Mouse (Mus musculus) ES-Bruce4 (cell line): Measurements from ENCODE around the gene Tubb2b. TPM values are rescaled to one million over a fixed set of nuclear protein-coding genes. Genes with fewer than 3 reads are reported as not detected.

Source experiments
- H3K27ac ChIP-seq: 2 replicates; pipeline ENCODE4 v1.5.1; 2012; ENCODE audit warnings: low read length, inconsistent platforms; ENCODE audit not compliant: insufficient read depth
- H3K27me3 ChIP-seq: 2 replicates; pipeline ENCODE4 v1.6.1; 2012; ENCODE audit warnings: mild to moderate bottlenecking, low read length, inconsistent platforms; ENCODE audit not compliant: control insufficient read depth, poor library complexity, insufficient read depth, severe bottlenecking
- H3K36me3 ChIP-seq: 2 replicates; pipeline ENCODE4 v1.6.1; 2012; ENCODE audit warnings: inconsistent platforms, mild to moderate bottlenecking, low read length, moderate library complexity; ENCODE audit not compliant: control insufficient read depth, poor library complexity, insufficient read depth, severe bottlenecking
- H3K4me1 ChIP-seq: one replicate; pipeline ENCODE4 v1.8.1; 2011; ENCODE audit warnings: low read length; ENCODE audit not compliant: control insufficient read depth, insufficient read depth
- H3K4me3 ChIP-seq: 2 replicates; pipeline ENCODE4 v1.5.1; 2011; ENCODE audit warnings: low read depth, mild to moderate bottlenecking, low read length
- H3K9ac ChIP-seq: 2 replicates; pipeline ENCODE4 v1.6.1; 2012; ENCODE audit warnings: low read depth, mild to moderate bottlenecking, inconsistent platforms; ENCODE audit not compliant: poor library complexity, severe bottlenecking
- H3K9me3 ChIP-seq: replicated peaks from 2 replicates; pipeline ENCODE4 v1.6.1; 2012; ENCODE audit warnings: mild to moderate bottlenecking, low read length, inconsistent platforms; ENCODE audit not compliant: control insufficient read depth, poor library complexity, insufficient read depth, severe bottlenecking
- CTCF ChIP-seq: IDR thresholded peaks from one replicate; pipeline ENCODE4 v1.8.1; 2011; ENCODE audit warnings: low read depth, low read length
- EP300 ChIP-seq: IDR thresholded peaks from 2 replicates; pipeline ENCODE4 v1.6.1; 2011; ENCODE audit warnings: low read depth, low read length; ENCODE audit not compliant: insufficient read depth
- POLR2A ChIP-seq: IDR thresholded peaks from one replicate; pipeline ENCODE4 v1.8.1; 2011; ENCODE audit warnings: low read length; ENCODE audit not compliant: insufficient read depth
- polyA plus RNA-seq: library from polyadenylated mRNA; stranded (reverse); fragments of >200 nt; gene quantifications from 2 replicates; pipeline ENCODE4 v1.2.4, GENCODE M21; 2011; ENCODE audit warnings: low read depth; ENCODE audit not compliant: missing spikeins, insufficient read depth, insufficient read length

Tubb2b gene
- polyA plus RNA-seq, 1 experiment: 229 TPM

- H3K9me3 ChIP-seq: no peaks in the 10 kb centered on the region
- H3K27ac ChIP-seq: peak overlapping the region; percentile 81
- H3K4me3 ChIP-seq: no peak overlapping the region
- TF ChIP-seq EP300 (no peak), POLR2A (no peak), CTCF (no peak)
- no peaks in the 10 kb centered on the region for H3K36me3 ChIP-seq
- peaks cover 5% of the 10 kb centered on the region for H3K4me1 ChIP-seq
- no peak overlapping the region for H3K9ac ChIP-seq
- no peaks in the 10 kb centered on the region for H3K27me3 ChIP-seq
Measured at GRCm38 (mm10) chr13:34109035-34109676, 21.1 kb downstream of the Tubb2b start.

- TF ChIP-seq CTCF (no peak), POLR2A (no peak), EP300 (no peak)
- no peaks in the 10 kb centered on the region for H3K36me3 ChIP-seq
- H3K4me3 ChIP-seq: no peak overlapping the region
- no peaks in the 10 kb centered on the region for H3K27me3 ChIP-seq
- no peaks in the 10 kb centered on the region for H3K9me3 ChIP-seq
- H3K4me1 ChIP-seq: peaks cover 5% of the 10 kb centered on the region
- no peak overlapping the region for H3K9ac ChIP-seq
- no peak overlapping the region for H3K27ac ChIP-seq
Measured at GRCm38 (mm10) chr13:34106999-34107398, 23.3 kb downstream of the Tubb2b start.

GRCm38 (mm10) chr13:34106256-34106655, 24.0 kb downstream of the Tubb2b start:
- H3K4me1 ChIP-seq: peaks cover 5% of the 10 kb centered on the region
- no peaks in the 10 kb centered on the region for H3K36me3 ChIP-seq
- no peak for TF ChIP-seq CTCF
- TF ChIP-seq POLR2A: no peak
- no peak for TF ChIP-seq EP300
- no peak overlapping the region for H3K4me3 ChIP-seq
- no peaks in the 10 kb centered on the region for H3K9me3 ChIP-seq
- no peaks in the 10 kb centered on the region for H3K27me3 ChIP-seq
- H3K27ac ChIP-seq: no peak overlapping the region
- H3K9ac ChIP-seq: no peak overlapping the region

GRCm38 (mm10) chr13:34105364-34105763, 24.9 kb downstream of the Tubb2b start:
- H3K9ac ChIP-seq: no peak overlapping the region
- TF ChIP-seq POLR2A (no peak), CTCF (no peak), EP300 (no peak)
- H3K9me3 ChIP-seq: no peaks in the 10 kb centered on the region
- no peak overlapping the region for H3K4me3 ChIP-seq
- H3K27ac ChIP-seq: no peak overlapping the region
- no peaks in the 10 kb centered on the region for H3K27me3 ChIP-seq
- no peaks in the 10 kb centered on the region for H3K36me3 ChIP-seq
- no peaks in the 10 kb centered on the region for H3K4me1 ChIP-seq

- Histone ChIP-seq H3K4me1 (no peaks in the 10 kb centered on the region), H3K4me3 (no peak overlapping the region), H3K36me3 (no peaks in the 10 kb centered on the region), H3K9me3 (no peaks in the 10 kb centered on the region), H3K27me3 (no peaks in the 10 kb centered on the region), H3K27ac (no peak overlapping the region), H3K9ac (no peak overlapping the region)
- TF ChIP-seq CTCF (no peak), POLR2A (no peak), EP300 (no peak)
Measured at GRCm38 (mm10) chr13:34101908-34102307, 28.4 kb downstream of the Tubb2b start.

GRCm38 (mm10) chr13:34101247-34101646, 29.0 kb downstream of the Tubb2b start:
- Histone ChIP-seq H3K4me3 (no peak overlapping the region), H3K9me3 (no peaks in the 10 kb centered on the region), H3K27me3 (no peaks in the 10 kb centered on the region), H3K4me1 (no peaks in the 10 kb centered on the region), H3K36me3 (no peaks in the 10 kb centered on the region), H3K27ac (no peak overlapping the region), H3K9ac (no peak overlapping the region)
- TF ChIP-seq POLR2A: no peak
- TF ChIP-seq CTCF: no peak
- no peak for TF ChIP-seq EP300
